Mouse (Mus musculus) neural tube, embryonic 14.5 days (tissue): ENCODE measurements around the gene Ace. TPM values are rescaled to one million over a fixed set of nuclear protein-coding genes. Genes with fewer than 3 reads are reported as not detected.

Experiments used
- ATAC-seq: fragments of 200-750 bp; cut with Nextera tagmentation; 2 replicates; pipeline ENCODE4 v1.8.0; 2017; ENCODE audit warnings: low read depth, mild to moderate bottlenecking, moderate TSS enrichment, moderate library complexity
- H3K27ac ChIP-seq: fragments of 300-500 bp; sonication (generic); 2 replicates; pipeline ENCODE4 v1.5.1; 2014; ENCODE audit warnings: low read depth, mild to moderate bottlenecking, control low read depth, low read length, moderate library complexity, mixed read lengths
- H3K27me3 ChIP-seq: fragments of 300-500 bp; sonication (generic); 2 replicates; pipeline ENCODE4 v1.6.1; 2014; ENCODE audit warnings: low read length; ENCODE audit not compliant: control insufficient read depth, insufficient read depth
- H3K36me3 ChIP-seq: fragments of 300-500 bp; sonication (generic); 2 replicates; pipeline ENCODE4 v1.6.1; 2014; ENCODE audit warnings: low read length, mixed read lengths; ENCODE audit not compliant: control insufficient read depth, insufficient read depth
- H3K4me1 ChIP-seq: fragments of 300-500 bp; sonication (generic); 2 replicates; pipeline ENCODE4 v1.6.1; 2014; ENCODE audit warnings: low read length; ENCODE audit not compliant: control insufficient read depth, insufficient read depth
- H3K4me2 ChIP-seq: fragments of 300-500 bp; sonication (generic); 2 replicates; pipeline ENCODE4 v1.6.1; 2014; ENCODE audit warnings: mild to moderate bottlenecking, low read depth, low read length, control low read depth
- H3K4me3 ChIP-seq: fragments of 300-500 bp; sonication (generic); 2 replicates; pipeline ENCODE4 v1.5.1; 2014; ENCODE audit warnings: low read depth, low read length, control low read depth, mixed read lengths
- H3K9ac ChIP-seq: fragments of 300-500 bp; sonication (generic); replicated peaks from 2 replicates; pipeline ENCODE4 v1.6.1; 2014; ENCODE audit warnings: low read depth, mild to moderate bottlenecking, control low read depth, low read length, mixed read lengths
- H3K9me3 ChIP-seq: fragments of 300-500 bp; sonication (generic); 2 replicates; pipeline ENCODE4 v1.6.1; 2016; ENCODE audit warnings: low read length; ENCODE audit not compliant: control insufficient read depth
- WGBS: fragments of 180-500 bp; shearing (Covaris S2); extraction: QIAGEN DNeasy Blood & Tissue Kit; methylation state at CpG from one replicate; pipeline ENCODE4 v1.1.7; 2014; 5-methylcytosine and 5-hydroxymethylcytosine counted together
- polyA plus RNA-seq: library from polyadenylated mRNA; unstranded; fragments of >200 nt; fragmentation: Nextera tagmentation; extraction: Ambion mirVana; gene quantifications from 2 replicates; pipeline ENCODE4 v1.2.1, GENCODE M21; 2014

Gene Ace
- polyA plus RNA-seq, 1 experiment from 2014 or later: 4.0 TPM

DNA sequence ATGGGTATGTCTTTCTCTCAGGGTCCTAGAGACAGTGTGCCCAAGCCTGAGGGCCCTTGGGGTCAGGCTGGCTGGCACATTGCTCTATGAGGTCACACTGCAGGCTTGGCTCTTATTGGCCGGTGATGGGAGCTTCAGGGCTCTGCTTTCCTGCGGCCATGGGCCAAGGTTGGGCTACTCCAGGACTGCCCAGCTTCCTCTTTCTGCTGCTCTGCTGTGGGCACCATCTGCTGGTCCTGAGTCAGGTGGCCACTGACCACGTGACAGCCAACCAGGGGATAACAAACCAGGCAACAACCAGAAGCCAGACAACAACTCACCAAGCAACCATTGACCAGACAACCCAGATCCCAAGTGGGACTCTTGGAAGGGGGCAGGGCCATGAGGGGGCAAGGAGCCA, 7.3 kb downstream of the Ace start:
- 69% methylated on average over 3 of the region's 3 CpGs for WGBS
- H3K36me3 ChIP-seq: no peaks in the 10 kb centered on the region
- no peak overlapping the region for H3K27ac ChIP-seq
- no peak for ATAC-seq
- no peak overlapping the region for H3K4me3 ChIP-seq
- no peaks in the 10 kb centered on the region for H3K9me3 ChIP-seq
- no peaks in the 10 kb centered on the region for H3K4me1 ChIP-seq
- no peak overlapping the region for H3K9ac ChIP-seq
- no peak overlapping the region for H3K4me2 ChIP-seq
- H3K27me3 ChIP-seq: no peaks in the 10 kb centered on the region

DNA sequence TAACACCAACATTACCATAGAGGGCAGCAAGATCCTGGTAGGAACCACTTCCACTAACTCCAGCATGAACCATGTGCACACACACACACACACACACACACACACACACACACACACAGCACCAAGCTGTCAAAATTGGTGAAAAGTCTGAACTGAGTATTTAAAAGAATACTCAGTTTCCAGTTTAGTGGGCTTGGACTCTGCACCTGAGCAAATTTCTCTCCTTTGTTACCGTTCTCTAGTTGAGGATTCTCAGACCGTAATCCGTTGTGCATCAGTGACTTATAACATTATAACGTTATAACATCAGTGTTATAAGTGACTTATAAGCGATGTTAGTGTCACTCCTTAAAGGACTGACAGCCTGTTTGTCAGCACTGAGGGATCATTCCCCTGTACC, 7.9 kb downstream of the Ace start:
- WGBS: 85% methylated on average over 5 of the region's 5 CpGs
- no peak for ATAC-seq
- no peaks in the 10 kb centered on the region for H3K4me1 ChIP-seq
- H3K36me3 ChIP-seq: no peaks in the 10 kb centered on the region
- H3K27ac ChIP-seq: no peak overlapping the region
- no peaks in the 10 kb centered on the region for H3K27me3 ChIP-seq
- no peak overlapping the region for H3K4me3 ChIP-seq
- H3K4me2 ChIP-seq: no peak overlapping the region
- H3K9ac ChIP-seq: no peak overlapping the region
- H3K9me3 ChIP-seq: no peaks in the 10 kb centered on the region

DNA sequence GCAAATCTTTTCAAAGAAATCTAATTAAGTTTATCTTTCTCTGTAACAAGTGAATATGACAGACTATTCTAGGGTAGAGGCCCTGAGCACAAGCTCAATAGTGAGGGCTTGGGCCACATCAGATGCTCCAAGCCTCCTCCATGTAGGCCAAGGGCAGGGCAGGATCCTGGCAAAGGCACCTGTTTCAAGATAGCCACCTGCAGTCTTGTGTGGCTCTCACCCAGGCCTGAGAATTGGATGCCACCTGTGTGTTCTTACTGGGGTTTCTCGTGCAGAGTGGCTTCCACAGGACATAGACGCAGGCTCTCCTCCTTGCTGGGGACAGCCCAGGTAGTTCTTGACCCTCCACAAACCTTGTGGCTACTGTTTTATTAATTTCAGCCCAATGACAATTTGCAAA, 10.5 kb downstream of the Ace start:
- no peaks in the 10 kb centered on the region for H3K4me1 ChIP-seq
- no peak overlapping the region for H3K27ac ChIP-seq
- no peak overlapping the region for H3K4me2 ChIP-seq
- no peak for ATAC-seq
- H3K4me3 ChIP-seq: no peak overlapping the region
- no peak overlapping the region for H3K9ac ChIP-seq
- WGBS: 89% methylated on average over 2 of the region's 2 CpGs
- H3K36me3 ChIP-seq: no peaks in the 10 kb centered on the region
- no peaks in the 10 kb centered on the region for H3K27me3 ChIP-seq
- H3K9me3 ChIP-seq: no peaks in the 10 kb centered on the region

DNA sequence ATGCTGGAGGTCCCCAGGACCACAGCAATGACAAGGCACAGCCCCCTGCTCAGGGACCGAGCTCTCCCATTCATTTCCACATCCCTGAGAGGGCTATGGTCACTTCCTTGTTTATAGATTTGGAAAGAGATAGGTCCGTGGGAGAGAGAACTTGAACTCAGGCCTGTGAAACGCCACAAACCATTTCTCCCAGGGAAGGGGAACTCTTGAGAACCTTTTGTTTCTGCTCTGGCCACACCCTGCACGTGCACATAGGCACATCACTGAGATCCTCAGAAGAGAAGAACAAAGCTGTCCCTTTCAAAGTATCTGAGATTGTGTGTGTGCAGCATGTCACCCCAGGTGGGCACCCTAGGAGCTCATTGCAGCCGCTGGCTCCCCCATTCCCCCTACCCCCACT, 10.9 kb downstream of the Ace start:
- no peaks in the 10 kb centered on the region for H3K36me3 ChIP-seq
- H3K9me3 ChIP-seq: no peaks in the 10 kb centered on the region
- H3K4me2 ChIP-seq: no peak overlapping the region
- H3K9ac ChIP-seq: no peak overlapping the region
- ATAC-seq: no peak
- H3K4me3 ChIP-seq: no peak overlapping the region
- no peak overlapping the region for H3K27ac ChIP-seq
- H3K27me3 ChIP-seq: no peaks in the 10 kb centered on the region
- 66% methylated on average over 5 of the region's 5 CpGs for WGBS
- H3K4me1 ChIP-seq: no peaks in the 10 kb centered on the region

DNA sequence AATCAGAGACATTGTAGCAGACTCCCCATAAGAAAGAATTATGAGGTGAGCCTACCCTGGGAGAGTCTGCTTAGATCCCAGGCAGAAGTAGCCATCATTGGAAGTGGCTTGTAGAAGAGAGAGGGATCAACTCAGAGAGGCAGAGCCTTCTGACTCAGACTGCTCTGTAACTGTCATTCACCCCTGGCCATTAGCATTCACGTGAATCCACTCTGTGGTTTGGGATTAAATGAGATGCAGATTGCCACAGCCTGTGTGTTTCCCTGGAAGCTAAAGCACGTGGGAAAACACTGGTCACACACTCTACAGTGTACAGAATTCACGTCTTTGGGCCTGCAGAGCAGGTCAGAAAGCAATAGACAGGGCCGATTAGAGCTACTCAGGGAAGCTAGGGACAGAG, 16.7 kb downstream of the Ace start:
- Histone ChIP-seq H3K9me3 (no peaks in the 10 kb centered on the region), H3K4me2 (no peak overlapping the region), H3K4me1 (no peaks in the 10 kb centered on the region), H3K9ac (no peak overlapping the region), H3K4me3 (no peak overlapping the region), H3K36me3 (no peaks in the 10 kb centered on the region), H3K27ac (no peak overlapping the region), H3K27me3 (no peaks in the 10 kb centered on the region)
- ATAC-seq: no peak
- WGBS: 61% methylated on average over 4 of the region's 4 CpGs

DNA sequence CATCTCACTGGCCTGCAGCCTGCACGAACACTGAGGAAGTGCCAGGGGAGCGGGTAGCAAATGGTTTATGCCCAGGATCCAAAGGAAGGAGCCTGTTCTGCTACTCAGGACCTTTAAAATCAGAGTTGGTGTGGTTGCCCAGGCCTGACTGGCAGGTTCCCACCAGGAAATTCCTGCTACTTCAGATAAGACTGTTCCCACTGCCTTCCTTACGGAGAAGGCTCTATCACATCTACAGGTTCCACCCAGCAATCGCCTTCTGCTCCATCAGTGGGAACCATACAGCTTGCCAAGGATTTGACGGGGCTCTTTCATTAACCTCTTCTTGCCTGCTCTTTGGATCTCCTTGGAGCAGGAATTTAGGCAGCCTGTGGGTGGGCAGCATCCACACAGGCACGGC, 19.7 kb downstream of the Ace start:
- no peak overlapping the region for H3K4me3 ChIP-seq
- H3K9ac ChIP-seq: no peak overlapping the region
- WGBS: 77% methylated on average over 6 of the region's 6 CpGs
- no peaks in the 10 kb centered on the region for H3K9me3 ChIP-seq
- H3K27ac ChIP-seq: no peak overlapping the region
- ATAC-seq: no peak
- no peaks in the 10 kb centered on the region for H3K27me3 ChIP-seq
- H3K4me1 ChIP-seq: no peaks in the 10 kb centered on the region
- H3K36me3 ChIP-seq: no peaks in the 10 kb centered on the region
- no peak overlapping the region for H3K4me2 ChIP-seq

DNA sequence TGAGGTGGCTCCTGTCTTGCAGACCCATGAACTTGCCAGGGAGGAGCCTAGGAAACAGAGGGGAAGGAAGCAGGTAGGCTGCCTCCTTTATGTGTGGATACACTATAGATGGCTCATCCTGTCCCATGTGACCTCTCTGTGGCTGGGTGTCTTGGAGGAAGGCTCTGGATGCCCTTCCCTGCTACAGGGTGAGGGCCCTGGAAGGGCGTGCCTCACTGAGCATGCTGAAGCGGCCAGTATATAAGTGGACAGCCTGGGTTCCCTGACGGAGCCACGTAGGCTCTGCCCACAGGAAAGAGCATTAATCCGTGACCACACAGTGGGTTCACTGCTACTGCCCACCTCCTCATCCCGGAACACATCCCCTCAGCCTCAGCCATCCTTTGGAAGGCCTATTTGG, 21.7 kb downstream of the Ace start:
- Histone ChIP-seq H3K4me3 (no peak overlapping the region), H3K4me1 (no peaks in the 10 kb centered on the region), H3K9ac (no peak overlapping the region), H3K27me3 (no peaks in the 10 kb centered on the region), H3K27ac (no peak overlapping the region), H3K4me2 (no peak overlapping the region), H3K9me3 (no peaks in the 10 kb centered on the region), H3K36me3 (no peaks in the 10 kb centered on the region)
- no peak for ATAC-seq
- 86% methylated on average over 6 of the region's 6 CpGs for WGBS

DNA sequence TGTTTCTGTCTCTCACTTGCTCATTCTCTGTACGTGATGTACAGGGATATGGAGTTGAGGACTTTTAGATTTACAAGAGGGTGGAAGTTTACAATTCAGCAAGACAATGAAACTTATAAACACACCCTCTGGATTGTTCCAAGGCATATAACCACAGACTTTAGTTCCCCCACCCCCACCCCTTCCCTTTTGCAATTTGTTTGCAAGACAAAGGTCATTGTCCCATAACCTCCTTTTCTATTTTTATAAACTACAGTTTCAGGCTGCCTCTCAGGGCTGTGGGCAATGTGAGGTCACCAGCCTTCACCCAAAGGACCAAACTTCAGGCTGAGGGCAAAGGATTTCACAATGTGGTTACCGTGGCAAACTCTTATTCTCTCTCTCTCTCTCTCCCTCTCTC, 22.5 kb downstream of the Ace start:
- no peak for ATAC-seq
- no peak overlapping the region for H3K9ac ChIP-seq
- no peak overlapping the region for H3K4me3 ChIP-seq
- H3K9me3 ChIP-seq: no peaks in the 10 kb centered on the region
- no peaks in the 10 kb centered on the region for H3K4me1 ChIP-seq
- WGBS: 53% methylated on average over 2 of the region's 2 CpGs
- no peak overlapping the region for H3K4me2 ChIP-seq
- no peaks in the 10 kb centered on the region for H3K27me3 ChIP-seq
- no peaks in the 10 kb centered on the region for H3K36me3 ChIP-seq
- no peak overlapping the region for H3K27ac ChIP-seq

DNA sequence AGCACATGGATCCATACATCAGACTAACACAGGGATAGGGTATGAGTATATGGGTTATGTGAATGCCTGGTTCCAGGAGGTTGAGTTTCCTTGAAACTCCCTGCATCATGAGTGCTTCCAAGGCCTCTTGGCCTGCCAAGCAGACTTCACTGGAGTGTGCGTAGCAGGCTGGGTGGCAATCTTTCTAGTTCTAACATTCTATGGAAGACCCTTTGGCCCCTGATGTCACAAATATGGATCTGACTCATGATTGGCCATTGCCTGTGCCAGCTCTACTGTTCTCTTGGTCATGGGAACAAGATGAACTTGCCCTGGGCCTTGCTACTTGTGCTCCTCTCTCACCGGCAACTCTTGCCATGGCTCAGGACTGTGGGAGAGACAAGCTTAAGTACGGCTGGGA, 26.6 kb downstream of the Ace start, which contains the start of gene Ace3:
Gene Ace3, plus strand, starts transcription at position 301 of the 400 bp plus-strand sequence.
- Histone ChIP-seq H3K36me3 (no peaks in the 10 kb centered on the region), H3K4me3 (no peak within 1 kb of the TSS), H3K9me3 (no peaks in the 10 kb centered on the region), H3K27ac (no peak within 1 kb of the TSS), H3K4me1 (no peaks in the 10 kb centered on the region), H3K9ac (no peak within 1 kb of the TSS), H3K27me3 (no peaks in the 10 kb centered on the region), H3K4me2 (no peak within 1 kb of the TSS)
- 94% methylated on average over 3 of the region's 3 CpGs for WGBS
- ATAC-seq: no peak

DNA sequence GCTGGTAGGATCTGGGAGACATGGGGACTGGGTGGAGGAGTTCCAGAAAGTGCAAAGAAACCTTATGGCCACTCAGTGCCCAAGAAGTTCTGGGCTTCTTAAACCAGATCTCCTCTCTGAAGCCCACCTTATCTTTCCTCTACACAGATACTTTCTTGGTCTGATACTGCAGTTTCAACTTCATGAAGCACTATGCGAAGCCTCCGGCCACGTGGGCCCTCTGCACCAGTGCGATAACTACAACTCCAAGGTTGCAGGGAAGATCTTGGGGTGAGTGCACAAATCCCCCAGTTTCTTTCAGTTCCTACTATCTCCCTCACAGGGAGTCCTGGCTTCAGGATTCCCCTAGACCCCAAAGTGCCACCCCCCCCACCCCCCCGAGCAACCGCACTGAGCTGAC, 32.3 kb downstream of the Ace start:
- no peaks in the 10 kb centered on the region for H3K4me1 ChIP-seq
- 92% methylated on average over 6 of the region's 6 CpGs for WGBS
- H3K9me3 ChIP-seq: no peaks in the 10 kb centered on the region
- no peak for ATAC-seq
- no peak overlapping the region for H3K9ac ChIP-seq
- H3K36me3 ChIP-seq: no peaks in the 10 kb centered on the region
- H3K4me3 ChIP-seq: no peak overlapping the region
- no peak overlapping the region for H3K27ac ChIP-seq
- H3K4me2 ChIP-seq: no peak overlapping the region
- H3K27me3 ChIP-seq: no peaks in the 10 kb centered on the region
